Mouse (Mus musculus): ENCODE results near the gene Lmtk2. TPM values are rescaled to one million over a fixed set of nuclear protein-coding genes. Genes with fewer than 3 reads are reported as not detected.

Lmtk2 gene
- total RNA-seq, 2 experiments from 2014 or later: 17.0 to 17.3 TPM

DNA sequence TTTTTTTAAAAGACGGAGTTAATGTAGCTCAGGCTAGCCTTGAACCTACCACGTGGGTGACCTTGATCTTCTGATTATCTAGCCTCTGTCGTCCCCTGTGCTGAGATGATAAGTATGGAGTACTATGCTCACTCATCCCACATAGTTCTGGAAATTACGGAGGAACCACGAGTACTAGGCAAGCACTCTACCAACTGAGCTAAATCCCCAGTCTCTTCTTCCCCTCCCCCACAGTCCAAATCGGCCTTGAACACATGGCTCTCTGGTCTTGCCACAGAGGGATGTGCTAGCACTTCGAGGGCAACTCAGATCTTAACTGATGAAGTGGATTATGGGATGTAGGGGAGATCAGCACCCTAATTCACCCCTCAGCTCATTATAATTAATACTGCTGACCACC lies 117.8 kb downstream of the Lmtk2 start:
- DNase-seq: no peak

DNA sequence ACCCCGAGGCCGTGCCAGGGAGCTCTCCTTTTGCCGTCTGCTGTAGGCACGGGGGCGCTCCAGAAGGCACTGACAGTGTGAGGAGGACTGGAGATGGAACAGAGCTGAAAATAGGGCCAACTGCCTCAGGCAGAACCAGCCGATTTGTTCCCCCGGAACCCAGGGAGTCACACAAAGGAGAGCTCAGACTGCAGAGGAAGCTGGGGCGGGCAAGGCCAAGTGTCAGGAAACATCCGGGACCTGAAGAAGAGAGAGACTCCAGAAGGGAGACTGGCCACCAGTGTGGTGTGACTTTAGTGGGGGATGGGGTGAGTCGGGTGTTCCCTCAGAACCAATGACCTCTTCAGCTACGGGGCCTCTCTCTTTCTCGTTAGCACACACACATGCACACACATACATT lies 119.1 kb downstream of the Lmtk2 start:
- DNase-seq: no peak

DNA sequence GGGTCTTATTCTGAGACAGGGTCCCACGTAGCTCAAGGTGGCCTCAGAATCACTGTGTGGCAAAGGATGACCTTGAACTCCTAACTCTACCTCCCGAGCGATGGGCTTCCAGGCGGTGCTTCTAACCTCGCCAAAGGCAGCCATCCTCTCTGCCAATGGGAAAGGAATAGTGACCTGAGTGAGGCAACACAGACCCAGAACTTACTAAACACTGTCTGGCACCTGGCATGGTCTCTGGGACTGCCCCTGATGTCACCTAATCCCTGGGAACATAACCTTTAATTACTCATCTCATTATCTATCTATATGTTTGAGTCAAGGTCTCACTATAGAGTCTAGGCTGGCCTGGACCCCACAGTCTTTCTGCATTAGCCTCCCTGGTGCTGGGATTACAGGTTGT lies 119.7 kb downstream of the Lmtk2 start:
- DNase-seq: no peak

DNA sequence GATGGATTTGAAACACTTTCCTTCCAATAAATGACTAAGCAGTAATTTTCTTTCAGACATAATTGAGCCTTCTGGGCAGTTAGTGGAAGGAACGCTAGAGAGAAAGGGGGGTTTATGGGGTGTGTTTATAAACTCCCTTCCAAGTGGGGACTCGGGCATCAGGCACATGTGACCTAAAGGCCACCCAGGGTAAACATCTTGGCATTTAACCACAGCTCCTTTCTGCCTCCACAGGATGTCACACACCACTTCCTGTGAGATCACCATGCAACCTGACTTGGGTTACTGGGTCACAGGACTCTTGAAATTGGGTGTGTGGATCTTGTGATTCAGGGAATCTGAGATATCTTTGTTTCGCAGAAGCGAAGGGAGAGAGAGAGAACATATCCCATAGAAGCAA lies 121.1 kb downstream of the Lmtk2 start:
- no peak for DNase-seq

DNA sequence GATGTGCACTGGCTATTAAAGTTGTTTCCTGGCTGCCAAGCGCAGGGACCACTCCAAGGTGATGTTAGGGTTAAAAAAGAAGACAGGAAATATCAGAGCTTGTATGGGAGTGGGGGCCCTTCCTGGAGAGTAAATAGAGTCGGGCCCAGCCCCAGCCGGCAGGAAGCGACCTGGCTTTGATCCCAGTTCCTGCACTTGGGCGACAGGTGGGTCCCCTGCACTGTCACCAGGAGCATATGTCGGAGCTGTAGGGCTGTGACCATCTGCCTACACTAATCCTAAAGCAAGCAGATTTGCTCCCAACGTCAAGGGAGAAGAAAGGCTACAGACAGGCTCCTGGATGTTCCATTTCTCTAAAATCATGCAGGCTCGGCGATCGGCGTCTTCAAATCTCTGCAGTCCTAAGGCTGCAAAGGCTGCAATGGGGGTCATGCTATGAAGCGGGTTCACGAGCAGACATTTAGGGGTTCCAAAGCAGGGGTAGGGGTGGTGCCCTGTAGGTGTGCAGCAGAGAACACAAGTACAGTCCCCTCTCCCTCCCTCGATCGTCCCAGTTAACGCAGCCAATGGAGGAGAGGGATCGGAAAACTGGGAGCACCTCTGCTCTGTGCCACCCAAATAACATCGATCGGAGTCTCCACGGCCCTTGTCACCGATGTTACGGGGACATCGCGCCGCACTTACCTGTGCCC lies 122.7 kb downstream of the Lmtk2 start:
- DNase-seq: peak; percentile 49

DNA sequence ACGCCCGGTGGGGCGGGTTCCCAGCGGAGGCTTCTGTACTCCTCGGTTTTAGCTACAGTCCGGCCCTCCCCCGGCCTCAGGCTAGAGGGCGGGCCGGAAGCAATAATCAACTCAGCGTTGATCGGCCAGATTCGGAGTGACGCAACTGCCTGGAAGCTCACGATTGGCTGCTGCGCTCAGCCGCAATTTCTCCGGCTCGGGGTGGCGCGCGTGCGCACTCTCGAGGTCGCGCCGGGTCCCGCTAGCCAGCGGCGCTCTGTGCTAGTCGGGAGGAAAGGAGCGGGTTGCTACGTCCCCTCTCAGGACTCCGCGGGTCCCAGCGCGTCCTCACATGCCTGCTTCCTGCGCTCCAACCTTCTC lies 123.2 kb downstream of the Lmtk2 start, which contains the start of gene Tecpr1:
TSS of gene Tecpr1 (minus strand) at position 113 of the 360 bp plus-strand sequence.
- peak; percentile 93 for DNase-seq

GRCm38 (mm10) chr5:144223899-144224816 lies 123.9 kb downstream of the Lmtk2 start:
- no peak for DNase-seq

- no peak for DNase-seq
These were observed 126.0 kb downstream of the Lmtk2 start for GRCm38 (mm10) chr5:144226220-144226619.

GRCm38 (mm10) chr5:144230216-144230615 lies 130.0 kb downstream of the Lmtk2 start:
- DNase-seq: no peak

GRCm38 (mm10) chr5:144231410-144231809 lies 131.2 kb downstream of the Lmtk2 start:
- DNase-seq: no peak

GRCm38 (mm10) chr5:144232531-144232930 lies 132.3 kb downstream of the Lmtk2 start:
- DNase-seq: no peak

DNA sequence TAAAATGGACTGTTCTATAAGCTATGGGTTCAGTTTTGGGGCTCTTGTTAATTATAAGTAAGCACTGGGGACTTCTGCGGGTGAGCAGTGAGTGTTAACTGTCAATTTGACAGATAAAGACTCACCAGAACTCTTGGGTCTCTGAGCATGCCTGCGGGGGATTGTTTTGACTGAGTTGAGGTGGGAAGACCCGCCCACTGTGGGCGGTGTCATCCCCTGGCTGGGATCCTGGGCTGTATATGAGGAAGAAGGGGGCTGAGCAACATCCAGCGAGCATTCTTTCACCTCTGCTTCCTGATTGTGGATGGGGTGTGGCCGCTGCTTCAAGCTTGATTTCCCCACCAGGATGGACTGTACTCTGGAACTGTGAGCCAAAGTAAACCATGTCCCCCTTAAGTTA lies 134.0 kb downstream of the Lmtk2 start:
- DNase-seq: no peak

DNA sequence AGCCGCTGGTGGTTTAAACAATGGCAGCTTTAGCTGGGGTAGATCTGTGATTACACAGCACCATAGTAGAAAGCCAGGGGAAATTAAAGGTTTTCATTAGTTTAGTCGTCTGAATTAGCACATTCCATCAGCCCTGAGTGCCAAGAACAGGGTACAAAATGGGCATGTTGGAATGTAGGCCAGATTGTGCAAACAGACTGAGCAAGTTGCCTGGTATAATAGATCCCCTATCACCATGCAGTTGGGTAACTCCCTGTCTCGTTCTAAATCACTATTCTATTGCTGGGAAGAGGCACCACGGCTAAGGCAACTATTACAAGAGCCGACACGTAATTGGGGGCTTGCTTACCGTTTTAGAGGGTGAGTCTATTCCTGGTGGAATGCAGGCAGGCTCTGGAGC lies 134.5 kb downstream of the Lmtk2 start:
- DNase-seq: no peak

Other genes with a start within 250 kb of the Lmtk2 start
- gene Ankrd61, start 202.8 kb upstream of the Lmtk2 start, total RNA-seq (2021): not detected
- 100 to 1,000 TPM; 125 to 189 TPM for gene Aimp2, start 190.6 kb upstream of the Lmtk2 start, total RNA-seq (2021)
- gene Pms2, start 190.5 kb upstream of the Lmtk2 start, total RNA-seq (2021): 1 to 10 TPM; 4.9 to 7.0 TPM
- not detected for gene Gm42421, start 172.3 kb upstream of the Lmtk2 start, total RNA-seq (2021)
- 1 to 10 TPM in 1 of 2 experiments, under 1 TPM in 1; 0.41 to 1.2 TPM for gene Rsph10b, start 167.4 kb upstream of the Lmtk2 start, total RNA-seq (2021)
- 10 to 100 TPM; 33.5 to 38.0 TPM for gene Ccz1, start 85.6 kb upstream of the Lmtk2 start, total RNA-seq (2021)
- gene Ocm, start 73.8 kb upstream of the Lmtk2 start, total RNA-seq (2021): not detected
- not detected for gene Bhlha15, start 89.8 kb downstream of the Lmtk2 start, total RNA-seq (2021)
- 10 to 100 TPM; 14.4 to 15.3 TPM for gene Tecpr1, start 123.2 kb downstream of the Lmtk2 start, total RNA-seq (2021)
- 10 to 100 TPM; 36.0 to 43.5 TPM for gene Bri3, start 144.0 kb downstream of the Lmtk2 start, total RNA-seq (2021)

Data from gastrocnemius, postnatal 25 days (tissue).